Mouse (Mus musculus): ENCODE measurements around the gene Poc5. TPM values are rescaled to one million over a fixed set of nuclear protein-coding genes. Genes with fewer than 3 reads are reported as not detected.

The Poc5 gene
- polyA plus RNA-seq, 1 experiment = 20.4 TPM

DNA sequence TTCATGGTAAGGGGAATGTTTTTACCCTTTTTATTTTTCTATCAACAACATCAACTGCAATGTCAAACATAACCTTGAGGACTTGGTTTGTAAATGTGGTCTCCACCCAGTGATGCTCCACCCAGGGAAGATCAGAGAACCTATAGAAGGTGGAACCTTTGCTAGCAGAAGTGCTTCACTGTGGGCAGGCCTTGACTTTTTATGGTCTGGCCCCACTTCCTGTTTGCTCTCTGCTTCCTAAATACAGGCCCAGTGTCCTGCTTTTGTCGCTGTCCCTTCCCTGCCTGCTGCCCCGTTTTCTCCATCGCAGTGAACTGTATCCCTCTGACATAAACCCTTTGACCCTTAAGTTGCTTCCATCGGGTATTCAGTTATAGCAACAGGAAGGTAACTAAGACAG is 10.2 kb upstream of the Poc5 start:
- H3K27ac ChIP-seq (ENCODE audit: insufficient read depth, low read length) = no peak overlapping the region
- WGBS = 76% methylated on average over 4 of the region's 4 CpGs
- no peak overlapping the region for H3K4me3 ChIP-seq (replicated peaks; ENCODE audit: insufficient read depth, low read depth, low read length)
- no peak for DNase-seq
- no peaks in the 10 kb centered on the region for H3K27me3 ChIP-seq (ENCODE audit: control insufficient read depth, insufficient read depth, low read length)
- H3K4me1 ChIP-seq (ENCODE audit: control insufficient read depth, insufficient read depth, low read length) = no peaks in the 10 kb centered on the region
- TF ChIP-seq CTCF (IDR thresholded peaks at IDR 0.05; ENCODE audit: borderline replicate concordance, insufficient read depth, low read depth, low read length) = no peak
- no peak for TF ChIP-seq POLR2A (IDR thresholded peaks at IDR 0.05; ENCODE audit: borderline replicate concordance, insufficient read depth, low read length)

DNA sequence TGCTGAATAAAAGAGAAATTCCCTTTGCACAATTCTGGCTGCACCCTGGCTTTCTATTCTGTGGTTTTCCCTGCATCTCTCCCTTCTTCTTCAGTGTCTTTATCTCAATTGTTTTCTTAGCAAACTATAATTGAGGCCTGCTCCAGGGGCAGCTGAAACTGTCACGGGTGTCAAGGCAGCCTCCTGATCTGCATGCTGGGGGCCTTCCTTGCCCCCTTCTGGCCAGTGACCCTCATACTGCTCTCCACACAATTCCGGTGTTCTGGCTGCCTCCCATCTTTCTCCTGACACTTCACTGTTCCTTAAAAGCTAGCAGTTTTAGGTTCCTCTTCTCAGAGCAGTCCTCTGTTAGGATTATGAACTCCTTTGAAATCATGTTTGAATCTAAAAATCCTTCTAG is 1.2 kb downstream of the Poc5 start:
- DNase-seq = no peak
- TF ChIP-seq CTCF (IDR thresholded peaks at IDR 0.05; ENCODE audit: borderline replicate concordance, insufficient read depth, low read depth, low read length) (no peak), POLR2A (IDR thresholded peaks at IDR 0.05; ENCODE audit: borderline replicate concordance, insufficient read depth, low read length) (no peak)

DNA sequence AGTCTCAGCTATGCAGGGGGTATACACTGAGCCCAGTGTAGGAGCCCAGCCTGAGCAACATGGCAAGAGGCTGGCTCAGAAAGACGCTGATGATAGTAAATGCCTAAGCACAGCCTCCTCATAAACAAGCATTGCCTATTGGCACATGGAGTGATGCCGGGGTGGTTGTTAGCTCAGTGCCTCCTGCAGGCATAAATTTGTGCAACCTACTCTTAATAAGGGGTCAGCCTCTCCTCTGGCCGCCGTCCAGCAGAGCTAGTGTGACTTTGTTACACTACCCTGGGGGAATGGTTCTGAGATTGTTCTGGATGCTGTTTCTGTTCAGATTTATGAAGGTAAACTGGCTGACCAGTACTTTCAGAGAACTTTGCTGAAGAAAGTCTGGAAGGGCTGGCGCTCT is 13.2 kb downstream of the Poc5 start:
- Histone ChIP-seq H3K4me1 (ENCODE audit: control insufficient read depth, insufficient read depth, low read length) (no peaks in the 10 kb centered on the region), H3K27me3 (ENCODE audit: control insufficient read depth, insufficient read depth, low read length) (no peaks in the 10 kb centered on the region), H3K4me3 (replicated peaks; ENCODE audit: insufficient read depth, low read depth, low read length) (no peak overlapping the region), H3K27ac (ENCODE audit: insufficient read depth, low read length) (no peak overlapping the region)
- WGBS = 90% methylated on average over 5 of the region's 5 CpGs
- TF ChIP-seq CTCF (IDR thresholded peaks at IDR 0.05; ENCODE audit: borderline replicate concordance, insufficient read depth, low read depth, low read length) (no peak), POLR2A (IDR thresholded peaks at IDR 0.05; ENCODE audit: borderline replicate concordance, insufficient read depth, low read length) (no peak)
- DNase-seq = peak in 1 of 2 experiments; percentile 33

More for the DNA sequence above, 1.2 kb downstream of the Poc5 start:
- WGBS = 7% methylated on average over 2 of the region's 2 CpGs
- H3K27ac ChIP-seq (ENCODE audit: insufficient read depth, low read length) = no peak overlapping the region
- H3K4me1 ChIP-seq (ENCODE audit: control insufficient read depth, insufficient read depth, low read length) = no peaks in the 10 kb centered on the region; the same call in 1 of the 2 replicates
- H3K27me3 ChIP-seq (ENCODE audit: control insufficient read depth, insufficient read depth, low read length) = no peaks in the 10 kb centered on the region
- H3K4me3 ChIP-seq (replicated peaks; ENCODE audit: insufficient read depth, low read depth, low read length) = peak overlapping the region; percentile 87

DNA sequence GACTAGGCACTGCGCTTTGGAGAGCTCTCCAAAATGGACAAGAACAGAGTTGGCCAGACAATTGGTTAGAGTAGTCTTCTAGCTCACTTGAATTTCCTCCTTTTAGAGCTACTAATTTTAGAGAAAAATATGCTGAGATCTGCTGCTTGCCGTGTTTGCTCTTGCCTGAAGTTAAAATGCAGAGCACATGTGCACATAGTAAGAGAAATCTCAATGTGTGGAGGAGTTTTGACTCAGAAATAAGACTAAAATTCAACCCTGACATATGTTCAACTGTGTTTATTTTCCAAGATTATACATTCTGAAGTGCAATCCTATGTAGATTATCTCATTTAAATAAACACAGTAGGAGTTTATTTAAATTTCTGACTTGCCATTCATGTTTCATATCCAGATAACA is 17.4 kb downstream of the Poc5 start:
- WGBS = 89% methylated on average over 2 of the region's 2 CpGs
- Histone ChIP-seq H3K27ac (ENCODE audit: insufficient read depth, low read length) (no peak overlapping the region), H3K4me3 (replicated peaks; ENCODE audit: insufficient read depth, low read depth, low read length) (no peak overlapping the region), H3K27me3 (ENCODE audit: control insufficient read depth, insufficient read depth, low read length) (no peaks in the 10 kb centered on the region), H3K4me1 (ENCODE audit: control insufficient read depth, insufficient read depth, low read length) (no peaks in the 10 kb centered on the region)
- TF ChIP-seq POLR2A (IDR thresholded peaks at IDR 0.05; ENCODE audit: borderline replicate concordance, insufficient read depth, low read length) = no peak
- no peak for TF ChIP-seq CTCF (IDR thresholded peaks at IDR 0.05; ENCODE audit: borderline replicate concordance, insufficient read depth, low read depth, low read length)
- no peak for DNase-seq

DNA sequence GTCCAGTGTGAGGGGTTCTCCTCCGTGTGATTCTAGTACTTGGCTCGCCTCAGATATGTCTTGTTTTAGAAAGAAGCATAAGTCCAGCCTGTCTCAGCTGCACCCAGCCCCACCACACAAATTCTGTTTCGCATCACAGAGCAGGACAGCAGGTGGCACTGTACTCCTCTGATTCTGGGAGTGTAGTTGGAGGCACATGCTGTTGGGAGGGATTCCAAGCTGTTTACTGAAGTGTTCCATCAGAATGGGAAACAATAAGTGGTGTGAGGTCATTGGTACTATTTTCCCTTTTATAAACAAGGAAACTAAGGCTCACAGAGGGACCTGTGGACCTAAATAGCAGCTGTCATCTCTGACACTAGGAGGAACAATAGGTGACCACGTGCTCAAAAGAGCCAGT is 18.9 kb downstream of the Poc5 start:
- no peak overlapping the region for H3K27ac ChIP-seq (ENCODE audit: insufficient read depth, low read length)
- 33% methylated on average over 4 of the region's 4 CpGs for WGBS
- no peak overlapping the region for H3K4me3 ChIP-seq (replicated peaks; ENCODE audit: insufficient read depth, low read depth, low read length)
- DNase-seq = peak in 1 of 2 experiments; percentile 25
- no peak for TF ChIP-seq POLR2A (IDR thresholded peaks at IDR 0.05; ENCODE audit: borderline replicate concordance, insufficient read depth, low read length)
- peak; percentile 62; the same call in 1 of the 2 replicates for TF ChIP-seq CTCF (IDR thresholded peaks at IDR 0.05; ENCODE audit: borderline replicate concordance, insufficient read depth, low read depth, low read length)
- H3K27me3 ChIP-seq (ENCODE audit: control insufficient read depth, insufficient read depth, low read length) = no peaks in the 10 kb centered on the region
- no peaks in the 10 kb centered on the region for H3K4me1 ChIP-seq (ENCODE audit: control insufficient read depth, insufficient read depth, low read length)

DNA sequence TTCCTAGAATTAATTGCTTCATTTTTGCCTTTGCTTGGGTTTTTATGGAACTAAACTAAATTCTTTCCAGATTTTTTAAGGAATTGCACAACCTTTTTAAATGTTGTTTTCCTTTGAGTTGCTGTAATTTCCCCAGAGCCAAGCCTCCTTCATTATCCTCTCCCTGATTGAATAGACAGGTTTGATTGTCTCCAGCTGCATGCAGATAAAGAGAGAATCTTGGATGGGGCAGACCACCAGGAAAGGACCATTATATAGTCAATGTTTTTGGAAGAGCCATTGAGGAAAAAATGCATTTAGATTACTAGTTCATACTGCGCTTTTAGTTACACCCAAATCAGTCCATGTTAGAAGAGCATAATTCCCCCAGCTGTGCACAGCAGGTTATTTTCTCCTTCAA is 20.7 kb downstream of the Poc5 start:
- DNase-seq = no peak
- Histone ChIP-seq H3K27ac (ENCODE audit: insufficient read depth, low read length) (no peak overlapping the region), H3K4me3 (replicated peaks; ENCODE audit: insufficient read depth, low read depth, low read length) (no peak overlapping the region), H3K4me1 (ENCODE audit: control insufficient read depth, insufficient read depth, low read length) (no peaks in the 10 kb centered on the region), H3K27me3 (ENCODE audit: control insufficient read depth, insufficient read depth, low read length) (no peaks in the 10 kb centered on the region)
- WGBS = 92% methylated on average over 1 of the region's 1 CpGs
- TF ChIP-seq POLR2A (IDR thresholded peaks at IDR 0.05; ENCODE audit: borderline replicate concordance, insufficient read depth, low read length) (no peak), CTCF (IDR thresholded peaks at IDR 0.05; ENCODE audit: borderline replicate concordance, insufficient read depth, low read depth, low read length) (no peak)

DNA sequence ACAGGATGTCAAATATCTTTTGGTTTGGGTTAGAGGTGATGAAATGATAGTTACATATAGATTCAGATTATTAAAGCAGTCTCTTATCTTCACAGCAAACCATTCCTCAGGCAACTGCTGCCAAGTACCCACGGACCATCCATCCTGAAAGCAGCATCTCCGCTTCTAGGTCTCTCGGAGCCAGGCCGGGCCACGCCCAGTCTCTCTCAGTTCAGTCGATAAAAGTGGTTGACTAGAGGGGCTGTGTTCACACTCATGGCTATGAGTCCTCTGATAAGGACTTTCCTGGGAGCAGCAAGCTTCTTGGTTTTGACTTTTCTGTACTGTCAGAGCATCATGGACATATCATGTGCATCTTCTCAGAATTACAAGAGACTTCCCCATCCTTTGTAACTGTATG is 26.3 kb downstream of the Poc5 start:
- TF ChIP-seq POLR2A (IDR thresholded peaks at IDR 0.05; ENCODE audit: borderline replicate concordance, insufficient read depth, low read length) (no peak), CTCF (IDR thresholded peaks at IDR 0.05; ENCODE audit: borderline replicate concordance, insufficient read depth, low read depth, low read length) (no peak)
- no peak overlapping the region for H3K27ac ChIP-seq (ENCODE audit: insufficient read depth, low read length)
- no peak for DNase-seq
- no peaks in the 10 kb centered on the region for H3K4me1 ChIP-seq (ENCODE audit: control insufficient read depth, insufficient read depth, low read length)
- no peaks in the 10 kb centered on the region for H3K27me3 ChIP-seq (ENCODE audit: control insufficient read depth, insufficient read depth, low read length)
- H3K4me3 ChIP-seq (replicated peaks; ENCODE audit: insufficient read depth, low read depth, low read length) = no peak overlapping the region
- 87% methylated on average over 6 of the region's 6 CpGs for WGBS

DNA sequence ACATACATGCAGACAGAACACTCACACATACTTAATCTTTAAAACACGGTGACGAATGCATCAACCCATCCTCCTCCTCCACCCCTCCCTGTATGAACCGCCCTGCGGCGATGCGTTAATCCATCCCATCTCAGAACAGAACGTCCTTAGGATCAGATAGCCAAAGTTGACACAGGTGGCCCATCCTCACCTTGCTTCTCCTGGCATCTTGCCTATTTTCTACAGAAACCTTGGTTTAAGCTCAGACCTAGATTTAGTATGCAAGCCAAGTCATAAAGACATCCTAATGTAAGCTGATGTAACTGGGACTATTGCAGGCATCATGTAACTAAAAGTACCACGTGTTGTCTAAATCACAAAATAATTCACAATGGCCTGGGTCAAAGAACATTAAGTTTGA is 28.3 kb downstream of the Poc5 start:
- no peak overlapping the region for H3K27ac ChIP-seq (ENCODE audit: insufficient read depth, low read length)
- no peaks in the 10 kb centered on the region for H3K27me3 ChIP-seq (ENCODE audit: control insufficient read depth, insufficient read depth, low read length)
- WGBS = 92% methylated on average over 8 of the region's 8 CpGs
- TF ChIP-seq CTCF (IDR thresholded peaks at IDR 0.05; ENCODE audit: borderline replicate concordance, insufficient read depth, low read depth, low read length) = no peak
- DNase-seq = no peak
- no peaks in the 10 kb centered on the region for H3K4me1 ChIP-seq (ENCODE audit: control insufficient read depth, insufficient read depth, low read length)
- no peak overlapping the region for H3K4me3 ChIP-seq (replicated peaks; ENCODE audit: insufficient read depth, low read depth, low read length)
